Mouse (Mus musculus) heart, postnatal 0 days (tissue): ENCODE measurements at regions not wholly inside any gene's neighbourhood (a gene's known extent, or its start where the extent isn't known, plus 50 kb on each side); places are given as distances from the start of the nearest gene placed in this dataset.

ENCODE experiments used
- CTCF ChIP-seq: IDR thresholded peaks from 2 replicates; pipeline ENCODE4 v1.5.1; 2016; ENCODE audit warnings: antibody characterized with exemption, control low read depth, low read depth
- EP300 ChIP-seq: IDR thresholded peaks from 2 replicates; pipeline ENCODE4 v1.6.1; 2016; ENCODE audit warnings: antibody characterized with exemption, low read depth

- TF ChIP-seq CTCF (peak; percentile 67), EP300 (no peak)
Measured at GRCm38 (mm10) chr6:112091125-112091763, 182.3 kb upstream of the Lmcd1 start.
